In the genomic region with DNA sequence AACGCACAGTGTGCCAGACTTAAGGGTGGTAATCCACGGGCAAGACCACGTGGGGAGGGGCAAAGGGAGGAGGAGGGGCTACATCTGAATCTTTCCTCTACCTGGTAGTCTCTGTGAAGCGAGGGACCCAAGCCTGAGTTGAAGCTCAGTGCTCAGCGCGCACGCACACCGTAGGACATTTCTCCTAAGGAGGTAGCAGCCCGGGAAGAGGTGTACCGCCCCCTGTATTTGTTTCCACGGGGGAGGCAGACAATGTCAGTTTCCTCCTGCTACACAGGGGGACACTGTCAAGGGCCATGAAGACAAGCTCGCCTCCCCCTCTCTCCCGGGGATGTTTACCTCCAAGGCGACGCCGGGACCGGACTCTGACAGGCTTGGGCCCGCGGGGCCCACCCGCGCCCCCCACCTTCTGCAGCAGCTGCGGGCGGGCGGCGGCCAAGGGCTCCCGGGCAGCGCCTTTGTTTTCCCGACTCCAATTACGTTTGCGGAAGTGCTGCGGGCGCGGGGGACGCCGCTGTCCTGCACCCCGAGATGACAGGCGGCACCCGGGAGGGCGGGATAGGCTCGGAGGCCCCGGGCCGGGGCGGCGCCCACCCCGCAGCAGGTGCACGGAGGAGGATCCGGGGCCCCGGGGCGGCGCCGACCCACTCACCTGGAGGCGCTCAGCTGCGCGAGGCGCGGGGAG, we compare ENCODE assay signal across 8 mouse cellular contexts. TPM values are rescaled to one million over a fixed set of nuclear protein-coding genes. Genes with fewer than 3 reads are reported as not detected.
A peak's percentile ranks its signal among the peaks of the same experiment; 100 is the strongest.
DNase-seq lines count a peak whose midpoint lies in the region; ATAC-seq and TF ChIP-seq lines count a peak whose summit lies in the region.

No protein-coding gene starts in this region.

- peaks cover 8% of the 10 kb centered on the region for H3K4me1 ChIP-seq in G1E (ENCODE audit: insufficient read depth, low read depth, low read length)
- H3K4me1 ChIP-seq in lung, embryonic 15.5 days = peaks cover 10% of the 10 kb centered on the region

- H3K4me3 ChIP-seq in G1E (ENCODE audit: low read depth, low read length) = peak overlapping the region; percentile 45; the same call in 1 of the 2 replicates
- H3K4me3 ChIP-seq in lung, embryonic 15.5 days = peak overlapping the region; percentile 81

- TF ChIP-seq CTCF in G1E (IDR thresholded peaks at IDR 0.05; ENCODE audit: low read depth, low read length) = no peak

- peak overlapping the region; percentile 73 for H3K9ac ChIP-seq in lung, embryonic 15.5 days

- ATAC-seq in G1E (ENCODE audit: extremely low read depth, insufficient number of reproducible peaks, low FRiP score, poor library complexity, severe bottlenecking) = no peak
- peak; percentile 25 to 49; a peak in 3 of 4 replicates for ATAC-seq in hematopoietic stem cell, adult 5-6 weeks (replicated peaks in 1 of 2; ENCODE audit: insufficient read depth in 1 of 2, low FRiP score in 2 of 2, low TSS enrichment in 1 of 2, low read depth in 1 of 2, poor library complexity in 2 of 2, severe bottlenecking in 2 of 2)
- peak; percentile 72 for ATAC-seq in lung, embryonic 15.5 days (ENCODE audit: borderline replicate concordance, extremely low read depth, low FRiP score, low TSS enrichment)
- ATAC-seq in neutrophil, adult 5-6 weeks (ENCODE audit: extremely low read depth, insufficient number of reproducible peaks, low FRiP score, poor library complexity, severe bottlenecking) = peak; percentile 39

- peak overlapping the region; percentile 97 for H3K4me2 ChIP-seq in lung, embryonic 15.5 days

- DNase-seq in G1E (ENCODE audit: low spot score) = no peak
- DNase-seq in cerebellum, adult 8-10 months = peak; percentile 64
- DNase-seq in frontal cortex, postnatal 10 days (ENCODE audit: low spot score in 2 of 2) = peak; percentile 36 to 48
- peak; percentile 56 for DNase-seq in layer of hippocampus, adult 9-11 months
- DNase-seq in thymus, adult 18-20 months = peak; percentile 55 to 64

- 0 out of 2 replicates have a peak, but pooled peaks cover 2% of the 10 kb centered on the region for H3K9me3 ChIP-seq in G1E (replicated peaks)
- no peaks in the 10 kb centered on the region for H3K9me3 ChIP-seq in lung, embryonic 15.5 days

- no peaks in the 10 kb centered on the region for H3K36me3 ChIP-seq in G1E (replicated peaks)
- H3K36me3 ChIP-seq in lung, embryonic 15.5 days = no peaks in the 10 kb centered on the region

- whole genome bisulfite sequencing in lung, embryonic 15.5 days = under 1% methylated on average over 52 of the region's 56 CpGs

- H3K27ac ChIP-seq in lung, embryonic 15.5 days = 0 out of 2 replicates have a peak overlapping the region, but pooled peaks have one; percentile 50

- peaks cover 27% of the 10 kb centered on the region for H3K27me3 ChIP-seq in G1E (ENCODE audit: insufficient read depth, low read length)
- peaks cover 11% of the 10 kb centered on the region for H3K27me3 ChIP-seq in lung, embryonic 15.5 days

RNA-seq across cellular contexts. Expression of a gene that starts 0.7 kb away (rescaled TPM):
- 0.53 TPM in 1 of 2 replicates, not detected in the other for total RNA-seq in G1E (2014; fragmentation: Nextera tagmentation)
- 5.0 and 5.9 TPM in 2 replicates for total RNA-seq in G1E (2017)
- 0.03 and 0.05 TPM in 2 replicates for polyA plus RNA-seq in G1E (2012)
- total RNA-seq in hematopoietic stem cell, adult 5-6 weeks (2017) = 22.0 and 29.0 TPM in 2 replicates
- polyA plus RNA-seq in lung, embryonic 15.5 days (2015; fragmentation: Nextera tagmentation; extraction: Ambion mirVana) = 2.5 and 2.8 TPM in 2 replicates
- total RNA-seq in neutrophil, adult 5-6 weeks (2017) = 70.3 and 73.9 TPM in 2 replicates
